8 mouse cellular contexts compared by ENCODE assay signal in genomic region chr10:23894601-23895349, GRCm38 (mm10). TPM values are rescaled to one million over a fixed set of nuclear protein-coding genes. Genes with fewer than 3 reads are reported as not detected.
DNase-seq lines count a peak whose midpoint lies in the region; ATAC-seq and TF ChIP-seq lines count a peak whose summit lies in the region.

Gene Vnn1, plus strand, starts transcription at chr10:23894688.

- intact Hi-C loops in gastrocnemius, adult 2 months (cut with DNase I): no loop called here

- no peak within 1 kb of the TSS for H3K9ac ChIP-seq in hindbrain, postnatal 0 days (replicated peaks; ENCODE audit: low read length)
- H3K9ac ChIP-seq in liver, embryonic 14.5 days (replicated peaks): no peak within 1 kb of the TSS
- H3K9ac ChIP-seq in stomach, embryonic 14.5 days (replicated peaks; ENCODE audit: low read depth, low read length): no peak within 1 kb of the TSS

- peak within 1 kb of the TSS; percentile 63 for H3K4me3 ChIP-seq in gastrocnemius, adult 2 months
- no peak within 1 kb of the TSS for H3K4me3 ChIP-seq in hindbrain, postnatal 0 days (ENCODE audit: low read length)
- H3K4me3 ChIP-seq in liver, embryonic 14.5 days (ENCODE audit: insufficient read depth in 1 of 2, low read depth in 2 of 2, low read length in 2 of 2): peak within 1 kb of the TSS in 1 of 2 experiments; percentile 19; a peak in 2 of 4 replicates
- H3K4me3 ChIP-seq in stomach, embryonic 14.5 days (ENCODE audit: low read depth, low read length): peak within 1 kb of the TSS; percentile 19

- no peak for ATAC-seq in hindbrain, postnatal 0 days
- no peak for ATAC-seq in liver, embryonic 14.5 days (ENCODE audit: insufficient read depth)
- no peak for ATAC-seq in stomach, embryonic 14.5 days (ENCODE audit: insufficient number of reproducible peaks, insufficient read depth, low FRiP score, low read depth)

- no peaks in the 10 kb centered on the region for H3K9me3 ChIP-seq in hindbrain, postnatal 0 days (ENCODE audit: low read length)
- no peaks in the 10 kb centered on the region for H3K9me3 ChIP-seq in liver, embryonic 14.5 days (ENCODE audit: control insufficient read depth, low read length)
- no peaks in the 10 kb centered on the region for H3K9me3 ChIP-seq in stomach, embryonic 14.5 days (ENCODE audit: control insufficient read depth, low read depth, low read length)

- H3K36me3 ChIP-seq in hindbrain, postnatal 0 days (ENCODE audit: insufficient read depth, low read length): no peaks in the 10 kb centered on the region
- no peaks in the 10 kb centered on the region for H3K36me3 ChIP-seq in liver, embryonic 14.5 days (replicated peaks; ENCODE audit: control insufficient read depth, insufficient read depth, low read depth)
- no peaks in the 10 kb centered on the region for H3K36me3 ChIP-seq in stomach, embryonic 14.5 days (ENCODE audit: control insufficient read depth, insufficient read depth, low read length)

- no peak for DNase-seq in gastrocnemius, adult 2 months
- no peak for DNase-seq in gastrocnemius, postnatal 10 days
- peak; percentile 28 for DNase-seq in embryo, embryonic 10.5 days (ENCODE audit: low spot score)
- DNase-seq in hindbrain, postnatal 0 days (ENCODE audit: low spot score): peak; percentile 7
- DNase-seq in liver, embryonic 14.5 days (ENCODE audit: low read depth in 3 of 3, low spot score in 3 of 3): no peak
- no peak for DNase-seq in layer of hippocampus, adult 9-10 months (ENCODE audit: low spot score)
- no peak for DNase-seq in left cerebral cortex, adult 11 months (ENCODE audit: low spot score)

- H3K4me2 ChIP-seq in hindbrain, postnatal 0 days (ENCODE audit: low read depth, low read length): peak within 1 kb of the TSS; percentile 49
- peak within 1 kb of the TSS; percentile 31 for H3K4me2 ChIP-seq in liver, embryonic 14.5 days (ENCODE audit: low read depth)
- H3K4me2 ChIP-seq in stomach, embryonic 14.5 days (replicated peaks; ENCODE audit: low read depth, low read length): peak within 1 kb of the TSS; percentile 44

- no peaks in the 10 kb centered on the region for H3K27me3 ChIP-seq in hindbrain, postnatal 0 days (ENCODE audit: insufficient read depth, low read length)
- H3K27me3 ChIP-seq in liver, embryonic 14.5 days (ENCODE audit: control insufficient read depth, insufficient read depth, low read length): no peaks in the 10 kb centered on the region
- no peaks in the 10 kb centered on the region for H3K27me3 ChIP-seq in stomach, embryonic 14.5 days (ENCODE audit: control insufficient read depth, insufficient read depth, low read length)

- TF ChIP-seq EP300 in liver, embryonic 14.5 days (IDR thresholded peaks at IDR 0.05; ENCODE audit: low read depth): no peak

- no peak within 1 kb of the TSS for H3K27ac ChIP-seq in gastrocnemius, adult 2 months
- H3K27ac ChIP-seq in hindbrain, postnatal 0 days: no peak within 1 kb of the TSS
- no peak within 1 kb of the TSS for H3K27ac ChIP-seq in liver, embryonic 14.5 days
- H3K27ac ChIP-seq in stomach, embryonic 14.5 days (ENCODE audit: low read length): no peak within 1 kb of the TSS

- 0 out of 2 replicates have a peak, but pooled peaks cover 3% of the 10 kb centered on the region for H3K4me1 ChIP-seq in hindbrain, postnatal 0 days (ENCODE audit: insufficient read depth, low read length)
- peaks cover 0 to 2% of the 10 kb centered on the region in 2 experiments; a peak in 1 of 4 replicates for H3K4me1 ChIP-seq in liver, embryonic 14.5 days (replicated peaks; ENCODE audit: control insufficient read depth in 2 of 2, insufficient read depth in 2 of 2, low read length in 1 of 2)
- H3K4me1 ChIP-seq in stomach, embryonic 14.5 days (ENCODE audit: control insufficient read depth, insufficient read depth, low read length): peaks cover 3% of the 10 kb centered on the region; the same call in 1 of the 2 replicates

- TF ChIP-seq CTCF in gastrocnemius, adult 2 months (IDR thresholded peaks at IDR 0.05): no peak
- no peak for TF ChIP-seq CTCF in hindbrain, postnatal 0 days (IDR thresholded peaks at IDR 0.05; ENCODE audit: low read depth)
- TF ChIP-seq CTCF in liver, embryonic 14.5 days (IDR thresholded peaks at IDR 0.05; ENCODE audit: low read depth): no peak

- WGBS in hindbrain, postnatal 0 days: 40% methylated on average over 21 of the region's 21 CpGs
- WGBS in liver, embryonic 14.5 days (ENCODE audit: insufficient replicate concordance): 30% methylated on average over 21 of the region's 21 CpGs
- 14% methylated on average over 21 of the region's 21 CpGs for WGBS in stomach, embryonic 14.5 days

RNA-seq across cellular contexts. Expression of gene Vnn1, which starts in this region (rescaled TPM):
- under 1 TPM; 0.17 to 0.23 TPM for total RNA-seq in gastrocnemius, adult 2 months (2021)
- under 1 TPM; 0.23 to 0.32 TPM for total RNA-seq in gastrocnemius, postnatal 10 days (2021)
- total RNA-seq in hindbrain, postnatal 0 days (2014; rRNA removed): 0.89 TPM in 1 of 2 replicates, not detected in the other
- 0.73 and 1.1 TPM in 2 replicates for polyA plus RNA-seq in hindbrain, postnatal 0 days (2015; fragmentation: Nextera tagmentation; extraction: Ambion mirVana)
- polyA plus RNA-seq in liver, embryonic 14.5 days (2012; rRNA removed): 0.76 and 1.2 TPM in 2 replicates
- polyA plus RNA-seq in liver, embryonic 14.5 days (2014; fragmentation: Nextera tagmentation; extraction: Ambion mirVana): 1.2 and 1.7 TPM in 2 replicates
- polyA plus RNA-seq in stomach, embryonic 14.5 days (2014; fragmentation: Nextera tagmentation; extraction: Ambion mirVana): 1.9 and 2.5 TPM in 2 replicates

Comparison
In these comparisons a context has a peak if more than half of its experiments do, and no peak if none do; other contexts are left out.
1. DNase-seq: peak in embryo, embryonic 10.5 days (single experiment) and hindbrain, postnatal 0 days (single experiment); none in gastrocnemius, adult 2 months (single experiment), gastrocnemius, postnatal 10 days (single experiment), liver, embryonic 14.5 days (0 of 3), layer of hippocampus, adult 9-10 months (single experiment) and left cerebral cortex, adult 11 months (single experiment).
2. Peak in every context shown above with its lines, with median percentiles within 50 percentile points of each other: H3K4me2 ChIP-seq.